Mouse (Mus musculus) erythroblast, adult 5-6 weeks (primary cell): ENCODE results near the gene Lrba. TPM values are rescaled to one million over a fixed set of nuclear protein-coding genes. Genes with fewer than 3 reads are reported as not detected.

ENCODE experiments used
- ATAC-seq: replicated peaks from 2 replicates; pipeline ENCODE4 v1.8.0; 2016; ENCODE audit warnings: moderate number of reproducible peaks, mild to moderate bottlenecking, moderate TSS enrichment, inconsistent platforms; ENCODE audit not compliant: poor library complexity, low FRiP score, severe bottlenecking
- total RNA-seq, 2 experiments: library from RNA; stranded (forward) in 1 of 2; stranded (reverse) in 1 of 2; fragments of 150-400 nt in 1 of 2; fragments of 200-764, 138-1000 nt in 1 of 2; gene quantifications; 2 replicates each; pipeline versions ENCODE4 v1.2.3 to v1.2.4; 2015 to 2017; ENCODE audit warnings: low replicate concordance in 2 of 2

Lrba gene
- total RNA-seq, 2 experiments from 2014 or later: 3.5 to 13.5 TPM

DNA sequence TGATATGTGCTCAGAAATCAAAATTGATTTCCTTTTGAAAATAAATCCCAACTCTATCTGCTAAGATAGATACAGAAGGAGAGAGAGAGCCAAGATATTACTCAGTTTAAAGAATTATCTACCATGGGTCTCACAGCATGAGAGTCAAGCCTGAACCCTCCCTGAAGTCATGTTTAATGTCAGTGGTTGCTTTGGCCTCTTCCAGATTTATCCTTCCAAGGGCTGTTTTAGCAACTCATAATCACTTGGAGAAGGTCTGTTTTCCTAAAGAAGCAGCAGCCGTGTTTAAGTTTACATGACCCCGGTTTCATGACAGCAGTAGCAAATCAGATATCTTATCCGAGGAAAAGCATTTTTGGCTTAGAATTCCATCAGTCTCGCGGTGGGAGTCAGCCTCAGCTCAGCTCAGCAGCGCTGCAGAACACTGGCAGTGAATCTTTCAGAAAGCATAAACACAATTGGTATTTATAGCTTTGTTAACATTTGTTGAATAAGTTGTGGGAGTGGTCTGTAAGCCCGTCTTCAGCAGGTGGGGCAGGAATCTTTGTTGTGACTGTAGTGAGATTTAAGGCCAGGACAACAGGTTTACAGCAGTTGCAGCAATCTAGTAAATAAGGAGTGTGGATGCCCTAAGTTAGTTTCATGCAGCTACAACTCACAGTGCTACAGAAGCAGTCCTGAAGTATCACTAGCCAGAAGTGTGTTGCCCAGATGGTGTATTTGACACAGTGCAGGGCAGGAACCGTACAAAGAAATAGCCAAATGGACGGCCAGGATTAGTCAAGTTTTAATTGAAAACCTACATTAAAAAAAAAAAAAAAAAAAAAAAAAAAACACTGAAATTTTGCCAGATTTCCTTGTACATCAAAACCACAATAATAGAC is 499.2 kb downstream of the Lrba start:
- ATAC-seq: no peak

DNA sequence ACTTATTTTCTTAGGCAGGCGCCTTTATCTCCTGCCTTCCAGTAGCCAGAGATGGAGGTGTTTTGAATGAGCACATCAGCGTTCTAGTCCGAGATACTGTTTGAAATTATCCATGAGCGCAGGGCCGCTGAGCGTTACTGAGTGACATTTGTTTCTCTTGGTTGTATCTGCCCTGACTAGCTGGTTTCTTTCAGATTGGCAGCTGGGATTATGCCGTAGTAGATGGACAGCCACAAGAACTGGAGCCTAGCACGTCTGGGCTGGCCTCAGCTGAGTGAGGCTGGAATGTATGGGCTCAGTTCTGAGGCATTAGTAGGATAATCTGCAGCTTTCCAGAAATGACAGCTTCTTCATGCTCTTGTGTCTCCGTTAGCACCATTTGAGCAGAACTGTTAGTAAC is 500.6 kb downstream of the Lrba start:
- ATAC-seq: no peak

DNA sequence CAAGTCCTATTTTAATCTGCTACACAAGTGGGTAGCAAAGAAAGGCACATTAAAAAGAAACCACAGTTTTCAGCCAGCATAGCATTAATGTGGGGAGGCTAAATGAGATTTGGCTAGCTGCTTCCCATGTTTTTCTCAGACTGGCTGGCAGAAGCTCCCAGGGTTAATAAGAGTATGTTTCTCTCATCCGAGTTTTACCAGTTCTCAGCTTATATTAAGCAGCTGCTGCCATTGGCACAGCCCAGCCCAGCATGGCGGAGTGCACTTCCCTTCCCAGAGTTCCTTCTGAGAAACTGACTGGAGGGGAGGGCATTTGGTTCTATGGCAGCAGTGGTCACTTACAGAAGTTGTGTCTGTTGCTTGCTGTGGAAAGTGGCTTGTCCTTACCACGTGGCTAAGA is 514.4 kb downstream of the Lrba start:
- no peak for ATAC-seq

DNA sequence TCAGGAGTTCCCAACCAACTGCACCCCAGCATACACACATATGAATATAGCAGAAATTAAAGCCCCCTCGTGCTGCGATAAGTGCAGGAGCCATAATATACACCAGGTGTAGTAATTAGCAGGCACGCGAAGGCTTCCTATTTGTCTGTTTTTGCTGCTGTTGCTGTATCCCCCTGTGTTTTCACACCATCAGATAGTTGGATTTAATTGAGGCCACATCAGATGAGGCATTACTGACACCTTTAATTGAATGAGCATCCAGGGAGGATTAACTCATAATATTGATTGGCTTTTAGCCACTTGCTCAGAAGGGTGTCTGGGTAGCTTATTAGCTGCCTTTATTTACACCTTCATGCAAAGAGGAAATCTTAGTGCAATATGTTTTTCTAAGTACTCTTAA is 515.3 kb downstream of the Lrba start:
- no peak for ATAC-seq

DNA sequence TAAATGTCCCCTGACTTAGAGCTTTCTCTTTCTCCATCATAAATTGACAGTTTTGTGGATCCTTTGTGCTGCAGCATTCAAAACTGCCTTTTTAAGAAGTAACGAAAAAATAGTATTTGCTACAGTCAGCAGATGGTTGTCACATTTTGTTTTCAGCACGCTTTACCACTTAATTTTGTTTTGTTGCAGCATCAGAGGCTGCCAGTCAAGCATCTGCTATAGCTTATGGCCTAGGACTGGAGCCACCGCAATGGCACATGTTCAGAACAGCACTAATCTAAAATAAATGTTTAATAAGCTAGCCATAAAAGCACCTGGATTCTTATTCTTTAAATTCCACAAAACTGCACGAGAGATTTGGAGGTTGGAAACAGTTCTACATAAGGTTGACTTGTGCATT is 520.9 kb downstream of the Lrba start:
- ATAC-seq: no peak

DNA sequence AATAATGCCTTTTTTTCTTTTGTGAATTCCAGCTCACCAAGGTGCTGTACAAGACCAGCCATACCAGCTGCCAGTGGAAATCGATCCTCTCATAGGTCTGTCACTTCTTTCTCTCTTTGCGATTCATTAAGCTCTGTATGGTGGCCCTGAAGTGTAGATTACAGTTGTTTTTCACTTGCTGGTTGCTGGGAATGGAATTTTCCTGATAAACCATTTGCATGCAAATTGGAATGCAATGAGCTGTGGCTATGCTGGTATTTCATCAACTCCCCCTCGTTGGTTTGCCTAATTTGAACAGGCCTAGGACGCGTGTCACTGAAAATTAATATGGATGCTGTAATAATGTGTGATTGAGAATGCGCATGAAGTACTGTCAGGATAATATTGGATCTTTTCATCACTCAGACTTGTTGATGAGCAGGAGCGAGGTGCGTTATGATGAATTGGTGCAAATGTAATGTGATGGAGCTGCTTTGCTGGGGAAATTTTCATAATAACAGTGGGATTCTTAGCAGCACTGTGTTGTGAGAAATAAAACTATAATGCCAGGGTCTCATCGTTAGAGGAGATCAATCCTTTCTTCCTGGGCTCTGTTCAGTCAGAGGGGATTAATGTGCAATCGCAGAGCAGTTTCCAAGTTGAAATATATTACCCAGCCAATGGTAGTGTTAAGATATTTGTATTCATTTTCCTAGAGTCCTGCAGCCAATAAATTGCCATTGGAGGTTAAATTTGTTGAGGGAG is 521.5 kb downstream of the Lrba start:
- ATAC-seq: no peak

DNA sequence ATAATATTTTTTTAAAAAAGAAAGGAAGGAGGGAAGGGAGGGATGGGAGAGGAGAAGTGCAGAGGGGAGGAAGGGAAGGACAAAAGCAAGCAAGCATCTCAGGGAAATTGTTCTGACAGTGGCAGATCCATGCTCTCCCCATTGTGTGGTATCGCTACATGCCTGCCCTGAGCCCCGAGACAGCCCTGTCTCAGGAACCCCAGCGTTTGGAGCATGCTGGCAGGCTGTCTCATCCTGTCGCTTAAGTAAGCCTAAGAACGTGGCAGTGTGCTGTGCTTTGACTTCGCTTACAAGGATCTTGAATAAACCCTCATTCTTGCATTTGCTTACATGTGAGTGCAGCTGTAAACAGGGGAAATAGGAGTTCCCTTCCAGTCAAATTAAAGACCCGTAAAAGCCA is 526.2 kb downstream of the Lrba start:
- no peak for ATAC-seq

DNA sequence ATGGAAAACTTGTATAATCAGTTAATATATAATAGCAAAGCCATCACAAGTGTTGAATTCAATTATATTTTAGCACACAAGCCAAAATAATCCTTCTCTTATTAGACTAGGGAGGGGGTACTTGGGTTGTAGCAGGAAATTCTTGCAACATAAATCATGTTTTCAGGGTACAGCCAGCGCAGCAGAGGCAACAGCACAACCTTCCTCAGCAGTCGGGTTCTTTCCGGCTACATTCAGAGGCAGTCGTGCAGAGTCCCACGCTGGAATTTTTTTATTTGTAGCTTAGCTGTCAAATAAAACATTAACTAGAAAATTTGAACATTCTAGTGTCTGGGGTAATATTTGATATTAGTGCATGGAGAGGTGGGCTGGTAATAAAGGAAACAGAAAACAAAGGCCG is 529.7 kb downstream of the Lrba start:
- no peak for ATAC-seq

DNA sequence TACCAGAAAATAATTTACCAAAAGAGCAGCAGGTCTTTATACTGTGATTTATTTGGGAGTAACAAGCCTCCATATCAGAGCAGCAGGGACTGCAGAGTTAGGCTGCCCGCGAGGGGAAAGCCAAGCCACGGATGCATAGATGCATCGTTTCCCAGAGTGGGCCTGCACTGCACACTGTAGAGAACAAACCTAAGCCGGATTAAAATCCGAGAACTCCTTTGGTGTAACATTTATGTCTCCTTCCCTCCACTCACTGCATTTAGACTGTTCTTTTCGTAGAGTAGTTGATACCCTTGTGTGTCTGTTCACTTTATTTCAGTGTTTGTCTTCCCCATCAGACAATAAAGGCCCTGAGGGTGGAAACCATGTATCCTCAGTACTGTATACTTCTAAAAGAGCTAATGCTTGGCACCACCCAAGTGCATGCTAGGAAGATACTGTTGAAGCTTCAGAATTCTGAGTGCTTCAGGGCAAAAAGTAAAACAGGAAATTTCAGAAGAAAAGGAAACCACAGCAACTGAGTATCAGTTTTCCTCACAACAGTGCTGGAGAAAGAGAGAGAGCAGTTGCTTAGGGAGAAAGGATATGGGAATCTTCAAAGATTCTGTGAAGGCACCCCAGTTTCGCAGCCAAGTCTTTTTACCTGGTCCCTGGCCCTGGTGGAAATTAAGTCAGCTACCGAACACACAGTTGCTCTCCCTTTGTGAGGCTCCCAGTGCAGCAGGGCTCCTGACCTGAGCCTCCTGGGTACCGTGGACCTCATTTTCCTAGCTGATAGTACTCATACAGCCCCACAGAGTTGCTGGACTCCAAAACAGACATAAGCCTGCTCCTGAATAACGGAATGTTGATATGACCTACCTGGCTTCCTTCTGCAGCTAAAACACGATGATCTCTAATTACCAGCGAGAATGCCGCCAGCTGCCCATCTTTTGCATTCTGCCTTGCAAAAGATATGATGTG is 530.4 kb downstream of the Lrba start:
- ATAC-seq: no peak

DNA sequence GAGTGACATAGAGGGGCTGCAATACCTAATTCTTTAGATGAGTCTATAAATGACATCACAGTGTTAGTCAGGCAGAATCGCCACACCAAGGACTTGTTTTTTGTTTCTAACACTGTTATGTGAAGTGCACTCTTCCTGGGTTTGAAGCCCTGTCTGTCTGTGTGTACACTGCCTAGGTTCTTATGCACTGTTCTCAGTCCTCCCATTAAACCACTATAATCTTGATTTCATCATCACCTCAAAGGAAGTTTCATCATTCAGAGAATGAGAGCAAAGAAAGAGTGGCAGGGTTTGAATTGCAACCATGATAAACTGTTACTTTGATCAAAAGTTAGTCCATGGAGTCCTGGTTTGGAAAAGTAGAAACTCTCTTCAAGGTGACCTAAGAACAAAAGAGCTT is 532.1 kb downstream of the Lrba start:
- no peak for ATAC-seq

DNA sequence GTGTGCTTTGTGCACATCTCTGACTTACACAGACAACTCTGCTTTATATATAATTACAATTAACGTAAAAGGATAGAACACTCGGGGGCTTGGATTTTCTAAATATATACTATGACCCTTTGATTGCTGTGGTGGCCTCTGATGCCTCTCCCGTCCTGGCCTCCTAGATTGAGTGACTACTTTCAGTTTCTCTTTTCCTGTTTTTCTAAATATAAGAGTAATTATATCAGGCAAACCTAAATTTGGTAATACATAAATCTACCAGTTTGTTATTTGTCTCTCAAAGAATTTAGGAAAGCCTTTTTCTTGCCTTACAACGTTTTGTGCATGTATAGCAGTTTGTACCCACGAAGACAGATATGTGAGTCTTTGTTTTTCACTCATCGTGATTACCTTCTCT is 534.2 kb downstream of the Lrba start:
- ATAC-seq: no peak

DNA sequence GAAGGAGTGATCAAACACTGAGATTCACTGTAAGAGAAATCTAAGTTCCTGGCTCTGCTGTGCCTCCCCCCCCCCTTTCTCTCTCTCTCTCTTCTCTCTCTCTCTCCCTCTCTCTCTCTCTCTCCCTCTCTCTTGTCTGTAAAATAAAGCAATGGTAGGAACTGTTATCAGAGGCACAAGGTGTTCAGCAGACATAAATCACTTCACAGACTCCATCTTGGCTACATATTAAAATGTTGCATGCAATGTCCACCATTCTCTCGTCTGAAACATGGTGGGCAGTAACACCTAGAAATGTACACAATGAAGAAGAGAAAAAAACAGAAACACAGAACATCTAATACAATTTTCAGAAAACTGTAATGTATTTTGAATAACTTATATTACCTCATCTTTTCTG is 534.9 kb downstream of the Lrba start:
- no peak for ATAC-seq

DNA sequence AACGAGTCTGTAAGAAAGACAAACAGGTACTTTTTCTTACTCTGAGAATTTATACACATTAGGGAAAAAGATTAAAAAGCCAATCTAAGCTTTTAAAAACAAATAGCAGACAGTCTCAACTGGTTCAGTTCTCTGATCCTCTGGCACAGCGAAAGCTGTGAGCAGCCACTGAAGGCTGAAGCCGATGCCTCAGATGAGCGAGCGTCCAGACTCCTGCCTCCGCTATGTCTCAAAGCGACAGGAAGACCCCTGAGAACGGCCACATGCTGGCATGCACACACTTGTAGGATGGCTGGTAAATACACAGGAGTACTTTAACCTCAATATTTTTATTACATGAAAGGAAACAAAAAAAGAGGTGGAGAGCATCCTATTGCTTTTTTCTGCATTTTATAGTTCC is 535.4 kb downstream of the Lrba start:
- no peak for ATAC-seq

DNA sequence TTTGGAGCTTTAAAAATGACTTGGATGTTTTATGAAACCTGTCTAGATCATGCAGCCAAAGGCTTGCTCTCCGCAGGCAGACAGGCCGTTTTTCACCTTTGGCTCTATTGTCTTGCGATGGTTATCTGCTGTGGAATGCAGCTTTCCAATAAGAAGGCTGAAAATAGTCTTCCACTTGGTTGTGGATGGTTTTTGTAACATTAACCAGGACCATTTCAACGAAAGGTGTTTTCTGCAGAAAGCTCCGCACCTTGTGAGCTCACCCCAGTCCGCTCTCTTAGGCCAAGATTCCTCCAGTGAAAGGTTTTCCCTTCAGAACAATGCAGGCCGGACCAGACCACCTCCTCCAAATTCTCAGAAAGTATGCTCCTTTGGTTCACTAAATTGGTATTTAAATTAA is 536.0 kb downstream of the Lrba start:
- ATAC-seq: no peak

DNA sequence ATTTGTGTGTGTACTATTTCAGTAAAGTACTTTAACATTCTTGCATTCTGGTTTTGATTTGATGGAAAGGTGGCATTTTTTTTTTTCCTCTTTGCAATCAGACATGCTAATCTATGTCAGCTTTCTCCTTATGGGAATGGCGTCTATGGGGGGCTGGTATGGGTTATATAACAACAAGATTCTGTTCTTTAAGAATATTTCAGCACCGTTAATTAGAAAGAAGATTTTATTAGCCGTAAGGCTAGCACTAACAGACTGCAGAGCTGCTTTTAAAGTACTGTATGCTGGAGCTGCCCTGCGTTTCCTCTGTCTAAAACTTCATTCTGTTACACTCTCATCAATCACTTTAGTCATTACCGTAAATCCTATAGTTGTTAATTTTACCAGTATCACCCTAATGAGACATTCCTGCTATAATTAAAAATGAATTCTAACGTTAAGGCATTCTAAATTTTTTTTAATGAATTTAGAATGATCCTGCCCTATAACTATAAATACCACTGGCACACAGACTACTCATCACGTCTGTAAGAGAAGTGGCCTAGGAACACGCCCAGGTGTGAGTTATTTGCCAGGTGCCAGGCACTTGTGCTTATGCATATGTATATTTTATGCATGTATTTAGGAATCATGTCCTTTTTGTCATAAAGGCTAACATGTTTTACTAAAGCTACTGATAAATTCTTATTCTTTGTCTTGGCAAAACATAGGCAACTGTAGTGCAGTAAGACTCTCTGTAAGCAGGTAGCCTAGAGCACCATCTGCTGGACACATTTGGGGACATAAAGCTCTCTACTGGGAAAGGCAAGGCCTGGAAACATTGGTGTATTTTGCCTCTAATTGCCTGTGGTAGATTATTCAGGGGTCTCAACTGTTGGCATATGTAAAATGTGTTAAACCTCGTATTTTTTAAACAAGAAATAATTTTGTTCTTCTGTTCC is 536.9 kb downstream of the Lrba start:
- no peak for ATAC-seq

DNA sequence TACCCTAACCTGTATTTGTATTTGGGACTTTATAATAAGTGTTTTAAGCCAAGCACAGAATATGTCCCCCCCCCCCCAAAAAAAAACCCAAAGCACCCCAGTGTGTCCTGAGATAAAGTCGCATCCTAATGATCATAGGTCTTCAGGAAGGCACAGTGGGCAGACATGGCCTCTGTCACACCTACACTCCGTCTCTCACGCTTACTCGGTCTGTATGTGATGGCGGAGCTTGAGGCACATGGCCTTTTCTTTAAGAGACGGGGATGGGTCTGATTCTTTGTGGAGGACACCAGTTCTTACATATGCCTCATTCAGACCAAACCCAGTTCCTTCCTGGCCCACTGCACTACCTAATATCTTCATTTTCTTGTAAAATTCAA is 537.5 kb downstream of the Lrba start:
- ATAC-seq: no peak

DNA sequence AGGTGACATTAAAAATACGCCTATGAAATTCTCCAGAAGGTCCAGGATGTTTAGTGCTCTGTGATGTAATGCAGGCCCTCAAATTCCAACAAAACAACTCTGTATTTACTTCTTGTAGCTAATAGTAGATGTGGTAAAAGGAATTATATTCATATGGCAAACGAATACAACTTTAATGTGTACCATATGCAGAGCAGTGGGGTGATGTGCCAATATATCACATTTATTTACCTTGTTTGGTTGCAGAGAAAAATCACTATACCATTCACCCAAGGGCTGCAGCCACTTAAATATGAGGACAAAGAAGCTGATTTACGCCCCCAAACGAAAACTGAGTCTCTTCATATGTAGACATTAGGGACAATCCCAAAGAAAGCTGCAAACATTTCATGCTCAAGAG is 538.0 kb downstream of the Lrba start:
- no peak for ATAC-seq

DNA sequence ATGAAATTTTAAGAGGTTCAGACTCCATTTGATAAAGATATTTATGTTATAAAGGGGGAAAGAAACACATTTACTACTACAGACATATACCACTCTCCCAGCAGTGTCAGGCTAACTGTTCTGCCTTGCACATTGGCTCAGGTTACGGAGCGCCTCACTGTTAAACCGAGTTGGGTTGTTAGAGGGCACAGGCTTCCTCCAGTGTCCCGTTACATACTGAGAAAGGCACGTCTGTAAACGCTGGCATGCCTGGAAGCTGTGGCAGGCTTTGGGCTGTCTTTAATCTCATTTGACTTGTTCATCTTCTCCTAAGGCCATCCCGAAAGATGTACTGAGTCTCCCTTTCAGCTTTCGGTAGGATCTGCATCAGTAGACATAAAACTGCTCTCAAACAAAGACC is 544.1 kb downstream of the Lrba start:
- ATAC-seq: no peak

DNA sequence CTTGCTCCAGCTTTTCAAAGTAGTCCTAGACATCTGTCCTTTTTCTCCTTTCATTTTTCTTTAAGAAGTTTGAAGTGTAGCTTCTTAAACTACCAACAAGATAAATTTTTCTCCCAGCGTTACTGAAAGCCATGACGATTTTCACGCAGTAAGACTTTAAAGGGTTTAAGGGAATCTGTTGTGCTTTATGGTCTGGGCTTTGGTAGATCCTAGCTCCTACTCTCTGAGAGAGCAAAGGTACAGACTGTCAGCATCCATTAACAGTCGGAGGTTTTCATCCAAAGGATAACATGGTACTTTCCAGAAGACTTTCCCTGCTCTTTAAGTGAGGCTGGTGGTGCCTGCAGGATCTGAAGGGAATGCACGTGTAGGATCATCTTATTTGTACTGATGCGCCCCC is 544.5 kb downstream of the Lrba start:
- no peak for ATAC-seq
